Mouse (Mus musculus) limb, embryonic 15.5 days (tissue): ENCODE data around the gene Zdhhc21. TPM values are rescaled to one million over a fixed set of nuclear protein-coding genes. Genes with fewer than 3 reads are reported as not detected.

ENCODE experiments used
- ATAC-seq: fragments of 200-750 bp; cut with Nextera tagmentation; 2 replicates; pipeline ENCODE4 v1.8.0; 2017; ENCODE audit warnings: low read depth, moderate TSS enrichment; ENCODE audit not compliant: insufficient number of reproducible peaks, low FRiP score, low TSS enrichment
- H3K27ac ChIP-seq: fragments of 300-500 bp; sonication (generic); 2 replicates; pipeline ENCODE4 v1.5.1; 2015; ENCODE audit warnings: moderate library complexity, mild to moderate bottlenecking, inconsistent platforms
- H3K27me3 ChIP-seq: fragments of 300-500 bp; sonication (generic); 2 replicates; pipeline ENCODE4 v1.6.1; 2015; ENCODE audit warnings: inconsistent platforms
- H3K36me3 ChIP-seq: fragments of 300-500 bp; sonication (generic); 2 replicates; pipeline ENCODE4 v1.6.1; 2015; ENCODE audit warnings: inconsistent platforms
- H3K4me1 ChIP-seq: fragments of 300-500 bp; sonication (generic); 2 replicates; pipeline ENCODE4 v1.6.1; 2015; ENCODE audit warnings: inconsistent platforms
- H3K4me2 ChIP-seq: fragments of 300-500 bp; sonication (generic); 2 replicates; pipeline ENCODE4 v1.6.1; 2015; ENCODE audit warnings: mild to moderate bottlenecking, inconsistent platforms
- H3K4me3 ChIP-seq: fragments of 300-500 bp; sonication (generic); 2 replicates; pipeline ENCODE4 v1.5.1; 2015; ENCODE audit warnings: mild to moderate bottlenecking, inconsistent platforms
- H3K9ac ChIP-seq: fragments of 300-500 bp; sonication (generic); 2 replicates; pipeline ENCODE4 v1.6.1; 2015; ENCODE audit warnings: inconsistent platforms
- H3K9me3 ChIP-seq: fragments of 300-500 bp; sonication (generic); 2 replicates; pipeline ENCODE4 v1.6.1; 2016; ENCODE audit warnings: inconsistent platforms
- WGBS: fragments of 180-500 bp; shearing (Covaris S2); methylation state at CpG from one replicate; pipeline ENCODE4 v1.1.7; 2015; 5-methylcytosine and 5-hydroxymethylcytosine counted together
- polyA plus RNA-seq: library from polyadenylated mRNA; unstranded; fragments of >200 nt; fragmentation: Nextera tagmentation; extraction: Ambion mirVana; gene quantifications from 2 replicates; pipeline ENCODE4 v1.2.1, GENCODE M21; 2015

Zdhhc21 gene
- polyA plus RNA-seq, 1 experiment from 2014 or later = 14.3 TPM

GRCm38 (mm10) chr4:82755616-82756294 lies 104.0 kb downstream of the Zdhhc21 start:
- WGBS = 52% methylated on average over 3 of the region's 3 CpGs
- Histone ChIP-seq H3K36me3 (no peaks in the 10 kb centered on the region), H3K9ac (no peak overlapping the region), H3K4me2 (no peak overlapping the region), H3K4me3 (no peak overlapping the region), H3K4me1 (peaks cover 8% of the 10 kb centered on the region; the same call in 1 of the 2 replicates), H3K27me3 (no peaks in the 10 kb centered on the region), H3K27ac (no peak overlapping the region), H3K9me3 (no peaks in the 10 kb centered on the region)
- ATAC-seq = no peak

Other genes with a start within 250 kb of the Zdhhc21 start
- gene Nfib, start 154.2 kb downstream of the Zdhhc21 start, polyA plus RNA-seq = 97.2 and 113 TPM in 2 replicates
- gene Cer1, start 25.2 kb upstream of the Zdhhc21 start, polyA plus RNA-seq = 0.19 and 0.22 TPM in 2 replicates
- 8.5 and 10.0 TPM in 2 replicates for gene Frem1, start 192.4 kb upstream of the Zdhhc21 start, polyA plus RNA-seq